Mouse (Mus musculus): Measurements from ENCODE around the gene 9130213A22Rik. TPM values are rescaled to one million over a fixed set of nuclear protein-coding genes. Genes with fewer than 3 reads are reported as not detected.

Gene 9130213A22Rik
- polyA plus RNA-seq, 1 experiment, result 0.78 TPM

DNA sequence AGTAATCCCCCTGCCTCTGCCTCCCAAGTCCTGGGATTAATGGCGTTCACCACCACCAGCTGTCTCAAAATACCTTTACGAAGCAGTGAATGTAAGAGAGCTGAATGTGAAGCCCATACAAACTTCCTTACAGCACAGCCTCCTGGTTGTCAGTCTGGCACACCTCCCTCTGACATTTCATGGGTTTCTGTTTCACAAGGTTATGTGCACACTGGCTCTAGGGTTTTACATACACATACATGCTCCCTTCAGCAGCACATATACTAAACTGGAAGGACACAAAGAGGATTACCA, 47.7 kb downstream of the 9130213A22Rik start:
- no peak for DNase-seq (ENCODE audit: low spot score)

DNA sequence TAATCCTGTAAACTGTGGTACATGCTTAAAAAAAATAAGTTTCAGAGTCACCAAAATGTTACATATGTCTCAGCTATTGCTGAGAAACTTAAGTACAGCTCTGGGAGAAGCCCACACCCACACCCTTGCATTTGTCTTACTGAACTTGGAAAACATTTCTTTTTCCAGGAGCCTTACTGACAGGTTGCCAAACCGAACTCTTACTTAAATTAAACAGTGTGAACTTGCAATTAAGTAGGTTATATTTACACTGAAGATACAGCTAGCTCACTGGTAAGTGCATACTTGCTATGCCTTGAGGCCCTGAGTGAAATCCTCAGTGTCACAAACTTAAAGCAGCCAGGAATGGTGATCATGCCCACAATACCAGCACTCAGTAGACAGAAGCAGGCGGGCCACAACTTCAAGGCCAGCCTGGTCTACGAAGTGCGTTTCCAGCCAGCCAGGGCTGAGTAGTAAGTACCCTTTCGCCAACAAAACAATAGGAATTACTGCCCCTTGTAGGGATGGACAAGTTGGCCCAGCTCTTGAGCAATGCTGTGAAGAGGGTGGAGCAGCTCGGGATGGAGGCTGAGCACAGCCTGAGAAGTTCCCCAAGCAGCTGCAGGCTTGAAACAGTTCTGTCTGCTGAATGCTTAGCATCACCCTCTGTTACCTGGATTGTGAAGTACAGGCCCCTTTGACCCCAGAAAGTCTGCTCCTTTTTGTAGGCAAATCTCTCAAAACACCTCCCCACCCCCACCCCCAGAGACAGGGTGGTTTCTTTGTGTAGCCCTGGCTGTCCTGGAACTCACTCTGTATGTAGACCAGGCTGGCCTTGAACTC, 48.2 kb downstream of the 9130213A22Rik start:
- DNase-seq (ENCODE audit: low spot score), result no peak

DNA sequence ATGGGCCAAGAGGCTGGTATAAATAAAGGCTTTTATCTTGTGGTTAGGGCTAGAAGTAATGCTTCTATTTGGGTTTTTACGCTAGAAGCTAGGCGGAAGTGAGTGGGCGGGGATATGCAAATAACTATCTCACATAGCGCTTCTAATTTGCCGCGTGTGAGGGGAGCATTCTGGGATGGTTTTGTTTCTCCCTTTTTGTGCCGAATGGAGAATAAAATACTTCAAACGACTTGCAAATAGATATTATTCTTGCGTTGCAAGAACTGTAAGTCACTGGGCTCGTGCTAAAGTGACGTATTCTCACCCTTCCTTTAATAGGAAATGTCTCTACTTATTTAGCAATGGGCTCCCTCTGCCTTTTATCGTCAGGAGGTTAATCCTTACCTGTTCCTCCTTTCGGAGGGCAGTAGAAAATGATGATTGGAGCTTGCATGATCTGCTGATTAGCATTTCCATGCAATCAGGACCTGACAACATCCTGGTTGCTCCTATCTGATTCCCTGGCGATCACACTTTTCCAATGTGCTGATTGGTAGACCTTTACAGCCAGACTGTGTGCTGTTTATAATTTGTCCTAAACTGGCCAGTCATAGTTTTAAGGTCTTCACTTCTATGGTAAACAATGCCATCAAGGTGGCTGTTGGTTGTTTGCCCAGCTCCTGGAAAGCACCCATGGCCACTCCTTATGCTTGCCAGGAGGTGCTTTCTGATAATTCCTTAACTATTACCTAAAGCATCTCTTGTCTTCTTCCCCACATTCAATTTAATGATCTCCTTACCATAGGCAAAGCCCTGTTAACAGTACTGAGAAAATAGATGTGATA, 49.1 kb downstream of the 9130213A22Rik start:
- no peak for DNase-seq (ENCODE audit: low spot score)

DNA sequence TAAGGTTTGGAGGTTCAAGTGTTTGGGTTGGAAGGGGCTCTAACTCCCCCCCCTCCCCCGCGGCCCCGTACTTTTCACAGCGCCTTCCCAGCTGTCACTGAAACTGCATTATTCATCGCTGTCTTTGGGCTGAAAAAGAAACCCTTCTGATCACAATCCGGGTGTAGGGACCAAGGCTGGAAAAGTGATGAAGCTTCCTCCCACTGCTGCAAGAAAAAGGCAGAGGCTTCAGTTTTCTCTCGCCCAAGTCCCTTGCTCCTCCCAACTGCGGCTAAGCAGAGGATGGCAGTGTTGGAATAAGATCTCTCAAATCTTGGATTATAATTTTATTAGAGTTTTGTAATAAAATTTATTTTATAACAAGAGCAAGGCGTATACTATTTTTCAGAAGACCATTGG, 49.7 kb downstream of the 9130213A22Rik start:
- no peak for DNase-seq (ENCODE audit: low spot score)

DNA sequence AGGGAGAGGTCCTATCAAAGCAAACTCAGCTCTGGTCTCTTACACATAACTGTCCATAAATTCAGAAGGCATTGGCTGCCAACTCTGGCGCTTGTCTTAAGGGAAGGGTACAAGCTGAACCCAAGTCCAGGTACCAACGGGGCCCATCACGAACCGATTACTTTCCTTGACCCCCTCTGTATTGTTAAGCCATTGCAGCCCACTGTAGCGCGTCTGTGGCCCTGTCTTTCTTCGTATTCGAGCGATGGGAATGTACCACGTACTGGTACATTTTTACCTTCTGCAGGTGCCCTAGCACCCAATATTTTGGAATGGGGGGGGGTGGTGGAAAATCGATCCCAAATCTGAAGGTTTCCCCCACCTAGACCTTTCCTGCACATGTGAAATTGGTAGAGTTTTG, 50.2 kb downstream of the 9130213A22Rik start:
- DNase-seq (ENCODE audit: low spot score), result no peak

DNA sequence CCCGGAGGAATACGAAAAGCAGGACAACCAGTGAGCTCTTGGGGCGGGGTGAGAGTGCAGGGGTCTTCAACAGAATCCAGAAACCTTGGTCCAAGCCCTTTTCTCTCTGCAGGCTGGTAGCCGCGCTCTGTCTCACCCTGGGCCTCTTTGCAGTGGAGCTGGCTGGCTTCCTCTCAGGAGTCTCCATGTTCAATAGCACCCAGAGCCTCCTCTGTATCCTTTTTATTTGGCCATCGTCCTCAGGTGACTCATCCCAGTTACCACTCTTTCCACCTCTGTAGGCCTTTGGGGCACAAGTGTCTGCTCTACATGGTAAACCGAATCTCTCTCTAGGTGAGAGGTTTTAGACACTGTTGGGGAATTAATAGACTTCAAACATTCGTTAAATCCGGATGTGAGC, 51.1 kb downstream of the 9130213A22Rik start:
- no peak for DNase-seq (ENCODE audit: low spot score)

DNA sequence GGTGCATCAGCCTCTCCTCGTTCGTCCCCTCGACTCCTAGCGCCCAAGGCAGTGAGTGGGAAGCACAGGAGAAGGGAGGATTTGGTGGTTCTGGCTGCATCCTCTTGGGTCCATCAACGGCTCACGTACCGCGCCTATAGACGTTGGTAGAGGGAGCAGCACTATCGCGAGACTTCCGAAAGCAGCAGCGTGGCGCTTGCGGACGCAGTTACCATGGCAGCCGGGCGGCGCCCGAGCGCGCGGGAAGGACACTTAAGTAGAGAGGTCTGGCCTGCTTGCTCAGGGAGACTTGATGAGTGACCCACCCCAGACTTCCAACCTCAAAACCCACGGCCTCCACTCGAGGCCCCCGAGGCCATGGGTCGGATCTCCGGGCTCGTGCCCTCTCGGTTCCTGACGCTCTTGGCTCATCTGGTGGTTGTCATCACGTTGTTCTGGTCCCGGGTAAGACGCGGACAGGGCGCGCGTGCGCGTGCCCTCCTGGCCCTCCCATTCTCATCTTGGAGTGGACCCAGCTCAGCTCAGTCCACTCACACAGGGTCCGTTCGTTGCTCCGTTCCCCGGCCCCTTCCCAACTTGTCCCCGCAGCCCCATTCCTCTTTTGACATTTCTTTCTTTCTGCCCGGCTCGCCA, 51.7 kb downstream of the 9130213A22Rik start, which contains the start of gene Tmem107:
Tmem107 (plus strand) TSS at position 217 of the 633 bp plus-strand sequence.
- DNase-seq (ENCODE audit: low spot score), result peak; percentile 83

DNA sequence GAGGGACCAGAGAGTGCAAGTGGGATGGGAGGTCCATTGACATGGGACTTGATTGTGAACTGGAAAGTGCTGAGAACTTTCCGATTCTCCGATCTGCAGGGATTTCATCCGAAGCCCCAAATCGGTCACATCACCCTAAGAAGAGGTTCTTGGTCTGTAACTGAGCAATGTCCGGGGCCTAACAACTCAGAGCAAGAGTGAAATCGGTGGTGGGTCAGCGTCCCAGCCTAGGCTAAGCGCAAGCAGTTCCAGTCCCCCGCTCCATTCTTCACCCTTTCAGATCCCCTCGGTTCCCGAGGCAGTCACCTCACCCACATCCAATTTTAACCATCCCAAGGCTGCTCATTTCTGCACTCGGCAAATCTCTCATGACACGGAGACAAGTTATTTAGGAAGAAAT, 52.3 kb downstream of the 9130213A22Rik start:
- no peak for DNase-seq (ENCODE audit: low spot score)

Other genes with a start within 250 kb of the 9130213A22Rik start
- gene Rnf222, start 234.0 kb downstream of the 9130213A22Rik start, polyA plus RNA-seq (2012; rRNA removed), result 0.01 TPM in 1 of 2 replicates, not detected in the other
- 3,701 and 3,960 TPM in 2 replicates for gene Rpl26, start 221.0 kb downstream of the 9130213A22Rik start, polyA plus RNA-seq (2012; rRNA removed)
- not detected in 2 replicates for gene Odf4, start 195.5 kb downstream of the 9130213A22Rik start, polyA plus RNA-seq (2012; rRNA removed)
- 7.9 and 10.6 TPM in 2 replicates for gene Arhgef15, start 165.1 kb downstream of the 9130213A22Rik start, polyA plus RNA-seq (2012; rRNA removed)
- 27.3 and 32.4 TPM in 2 replicates for gene Slc25a35, start 154.5 kb downstream of the 9130213A22Rik start, polyA plus RNA-seq (2012; rRNA removed)
- 31.8 and 39.0 TPM in 2 replicates for gene Rangrf, start 147.4 kb downstream of the 9130213A22Rik start, polyA plus RNA-seq (2012; rRNA removed)
- 9.3 and 11.1 TPM in 2 replicates for gene Pfas, start 114.1 kb downstream of the 9130213A22Rik start, polyA plus RNA-seq (2012; rRNA removed)
- gene Ctc1, start 106.7 kb downstream of the 9130213A22Rik start, polyA plus RNA-seq (2012; rRNA removed), result 26.3 and 29.0 TPM in 2 replicates
- 3.6 and 4.1 TPM in 2 replicates for gene Aurkb, start 76.9 kb downstream of the 9130213A22Rik start, polyA plus RNA-seq (2012; rRNA removed)
- 18.0 and 19.4 TPM in 2 replicates for gene Borcs6, start 62.9 kb downstream of the 9130213A22Rik start, polyA plus RNA-seq (2012; rRNA removed)
- gene Tmem107, start 51.8 kb downstream of the 9130213A22Rik start, polyA plus RNA-seq (2012; rRNA removed), result 17.9 and 25.8 TPM in 2 replicates
- gene Vamp2, start 34.1 kb downstream of the 9130213A22Rik start, polyA plus RNA-seq (2012; rRNA removed), result 163 and 180 TPM in 2 replicates
- 26.8 and 28.5 TPM in 2 replicates for gene Per1, start 27.4 kb downstream of the 9130213A22Rik start, polyA plus RNA-seq (2012; rRNA removed)
- gene Hes7, start 2.2 kb downstream of the 9130213A22Rik start, polyA plus RNA-seq (2012; rRNA removed), result 0.24 and 0.37 TPM in 2 replicates
- 4.2 and 5.4 TPM in 2 replicates for gene Aloxe3, start 3.3 kb upstream of the 9130213A22Rik start, polyA plus RNA-seq (2012; rRNA removed)
- gene Alox12b, start 34.4 kb upstream of the 9130213A22Rik start, polyA plus RNA-seq (2012; rRNA removed), result 0.03 TPM in 1 of 2 replicates, not detected in the other
- 0.14 and 0.60 TPM in 2 replicates for gene Alox8, start 75.3 kb upstream of the 9130213A22Rik start, polyA plus RNA-seq (2012; rRNA removed)
- gene Gucy2e, start 114.4 kb upstream of the 9130213A22Rik start, polyA plus RNA-seq (2012; rRNA removed), result 0.01 and 0.03 TPM in 2 replicates
- 9.2 and 10.8 TPM in 2 replicates for gene Cntrob, start 201.2 kb upstream of the 9130213A22Rik start, polyA plus RNA-seq (2012; rRNA removed)
- gene Trappc1, start 201.4 kb upstream of the 9130213A22Rik start, polyA plus RNA-seq (2012; rRNA removed), result 56.2 and 60.4 TPM in 2 replicates
- 1.6 TPM in 2 replicates for gene Kcnab3, start 203.7 kb upstream of the 9130213A22Rik start, polyA plus RNA-seq (2012; rRNA removed)
- gene Rnf227, start 217.9 kb upstream of the 9130213A22Rik start, polyA plus RNA-seq (2012; rRNA removed), result 3.0 and 4.2 TPM in 2 replicates
- 85.5 and 132 TPM in 2 replicates for gene Chd3, start 246.8 kb upstream of the 9130213A22Rik start, polyA plus RNA-seq (2012; rRNA removed)

All from urinary bladder, adult 2 months (tissue).